Mouse (Mus musculus): ENCODE data around the gene Zrsr1.
A peak's percentile ranks its signal among the peaks of the same experiment; 100 is the strongest.

GRCm38 (mm10) chr11:22972746-22973526 lies 1.1 kb downstream of the Zrsr1 start:
- peak; percentile 30; the same call in 1 of the 2 replicates for TF ChIP-seq CTCF (IDR thresholded peaks at IDR 0.05; ENCODE audit: control insufficient read depth, insufficient read depth, insufficient replicate concordance, low read depth, low read length)
- peak; percentile 85; the same call in 1 of the 2 replicates for TF ChIP-seq POLR2A (IDR thresholded peaks at IDR 0.05; ENCODE audit: control insufficient read depth, low read depth, low read length)
